Mouse (Mus musculus) cortical plate, adult 2 months (tissue): ENCODE results near the gene Ap1s1. TPM values are rescaled to one million over a fixed set of nuclear protein-coding genes. Genes with fewer than 3 reads are reported as not detected.

Source experiments
- H3K27ac ChIP-seq: fragments of 200-500 bp; 2 replicates; pipeline ENCODE4 v1.5.1; 2012; ENCODE audit warnings: low read length, control low read depth, inconsistent platforms; ENCODE audit not compliant: insufficient read depth
- H3K4me1 ChIP-seq: fragments of 200-500 bp; 2 replicates; pipeline ENCODE4 v1.6.1; 2011; ENCODE audit warnings: low read length; ENCODE audit not compliant: control insufficient read depth, insufficient read depth
- H3K4me3 ChIP-seq: fragments of 200-500 bp; 2 replicates; pipeline ENCODE4 v1.5.1; 2011; ENCODE audit warnings: mild to moderate bottlenecking, low read length, control low read depth; ENCODE audit not compliant: insufficient read depth
- CTCF ChIP-seq: fragments of 200-500 bp; IDR thresholded peaks from 2 replicates; pipeline ENCODE4 v1.5.1; 2011; ENCODE audit warnings: mild to moderate bottlenecking, control low read depth, low read length; ENCODE audit not compliant: insufficient read depth; ENCODE audit errors: extremely low read depth
- POLR2A ChIP-seq: fragments of 200-500 bp; IDR thresholded peaks from 2 replicates; pipeline ENCODE4 v1.6.1; 2011; ENCODE audit warnings: mild to moderate bottlenecking, low read length, control low read depth; ENCODE audit not compliant: insufficient read depth; ENCODE audit errors: extremely low read depth
- polyA plus RNA-seq: library from polyadenylated mRNA; depleted of rRNA; stranded (reverse); fragments of >200 nt; gene quantifications from 2 replicates; pipeline ENCODE4 v1.2.3, GENCODE M21; 2012

Ap1s1 gene
- polyA plus RNA-seq, 1 experiment = 311 TPM

DNA sequence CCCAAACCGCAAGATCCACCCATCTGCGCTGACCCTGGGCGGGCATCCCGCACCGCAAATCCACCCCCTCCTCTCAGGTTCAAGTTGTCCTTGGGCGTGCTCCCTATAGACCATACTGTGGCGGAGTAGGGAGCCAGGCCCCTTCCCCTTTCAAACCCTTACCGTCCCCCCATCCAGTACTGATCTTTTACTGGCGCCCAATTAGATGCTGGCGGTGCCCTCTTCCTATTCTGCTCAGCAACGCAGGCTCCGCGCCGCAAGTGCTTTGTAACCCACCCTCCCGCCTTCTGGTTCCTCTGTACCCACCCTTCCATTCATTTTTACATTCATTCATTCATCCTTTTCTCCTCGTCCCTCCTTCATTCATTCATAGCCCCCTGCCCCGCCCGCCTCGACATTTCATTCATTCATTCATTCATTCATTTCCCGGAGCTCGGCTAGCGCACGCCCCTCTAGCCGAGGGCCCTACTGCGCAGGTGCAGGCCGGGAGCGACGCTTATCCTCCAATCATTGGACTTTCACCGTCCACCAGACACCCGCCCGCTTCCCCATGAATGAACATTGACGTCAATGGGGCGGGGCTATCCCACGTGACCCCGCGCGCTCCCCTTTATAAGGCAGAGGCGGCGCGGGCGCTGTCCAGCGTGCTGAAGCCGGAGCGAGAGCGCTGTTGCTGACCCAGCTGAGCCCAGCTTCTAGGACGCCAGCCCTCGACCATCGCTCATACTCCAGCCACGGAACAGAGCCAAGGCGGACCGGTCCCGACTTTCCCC, 16.1 kb downstream of the Ap1s1 start:
- Histone ChIP-seq H3K27ac (peak overlapping the region; percentile 52; the same call in 1 of the 2 replicates), H3K4me3 (peak overlapping the region; percentile 76), H3K4me1 (no peaks in the 10 kb centered on the region)
- no peak for TF ChIP-seq CTCF
- TF ChIP-seq POLR2A = peak; percentile 99

DNA sequence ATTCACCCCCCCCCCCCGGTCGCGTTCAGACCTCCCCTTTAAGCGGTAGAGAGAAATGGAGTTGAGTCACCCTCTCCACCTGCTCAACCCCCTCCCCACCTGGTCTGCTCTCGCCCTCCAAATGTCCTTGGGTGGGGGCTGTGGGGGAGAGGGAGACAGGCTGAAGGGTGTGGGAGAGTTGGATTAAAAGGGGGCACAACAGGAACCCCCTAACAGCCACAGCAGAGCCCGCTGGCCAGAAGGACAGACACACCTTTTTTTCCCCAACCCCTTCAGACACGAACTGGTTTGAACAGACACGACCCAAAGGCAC, 16.7 kb downstream of the Ap1s1 start:
- no peak overlapping the region for H3K27ac ChIP-seq
- TF ChIP-seq POLR2A (no peak), CTCF (no peak)
- H3K4me1 ChIP-seq = no peaks in the 10 kb centered on the region
- H3K4me3 ChIP-seq = peak overlapping the region; percentile 76

DNA sequence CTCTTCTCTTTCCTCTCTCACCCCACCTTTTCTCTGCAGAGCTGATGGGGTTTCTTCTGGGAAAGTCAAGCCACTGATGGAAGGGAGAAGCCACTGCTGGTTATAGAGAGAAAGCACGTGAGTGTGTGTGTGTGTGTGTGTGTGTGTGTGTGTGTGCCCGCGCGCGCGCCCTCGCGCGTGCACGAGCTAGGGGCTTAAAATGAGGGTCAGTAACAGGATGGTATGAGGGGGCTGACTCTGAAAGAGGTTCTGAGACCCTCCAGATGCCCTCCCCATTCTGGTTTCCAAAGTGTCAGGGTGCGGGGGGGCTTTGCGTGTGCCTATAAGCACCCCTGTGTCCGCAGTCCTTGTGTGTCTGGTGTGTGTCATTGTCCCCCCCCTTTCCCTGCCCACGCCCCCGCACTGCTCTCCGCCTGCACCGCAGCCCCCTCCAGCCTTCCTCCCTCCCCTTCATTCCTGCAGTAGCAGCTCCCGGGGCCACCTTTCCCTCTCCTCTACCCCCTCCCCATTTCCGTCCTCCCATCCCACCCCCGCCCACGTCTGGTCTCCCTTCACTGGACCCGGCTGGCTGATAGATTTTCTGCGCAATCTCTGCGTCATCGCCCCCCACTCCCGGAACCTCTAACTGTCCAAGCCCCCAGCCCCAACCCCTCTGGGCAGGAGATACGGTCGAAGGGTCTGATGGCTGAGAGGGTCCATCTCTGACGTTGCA, 17.2 kb downstream of the Ap1s1 start:
- no peak overlapping the region for H3K27ac ChIP-seq
- H3K4me1 ChIP-seq = no peaks in the 10 kb centered on the region
- peak overlapping the region; percentile 76; the same call in 1 of the 2 replicates for H3K4me3 ChIP-seq
- TF ChIP-seq CTCF = no peak
- TF ChIP-seq POLR2A = 0 out of 2 replicates have a peak, but pooled peaks have one; percentile 12

DNA sequence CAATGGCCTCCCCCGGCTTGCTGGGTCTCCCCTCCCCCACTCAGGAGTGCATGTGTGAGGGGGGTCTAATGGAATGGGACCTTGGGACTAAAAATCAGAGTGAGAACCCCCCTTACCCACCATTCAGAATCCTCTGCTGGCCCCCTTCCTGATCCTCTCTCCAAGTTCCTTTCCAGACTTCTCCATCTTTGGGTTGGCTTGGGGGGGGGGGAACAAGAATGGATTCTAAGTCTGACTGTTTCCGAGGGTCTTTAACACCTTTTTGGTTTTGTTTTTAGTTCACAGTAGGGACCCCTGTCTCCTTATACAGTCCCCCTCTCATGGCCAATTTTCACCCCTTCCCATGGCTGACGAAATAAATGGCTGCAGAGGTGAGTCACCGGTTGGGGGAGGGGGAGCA, 19.8 kb downstream of the Ap1s1 start, which contains the start of gene Vgf:
TSS of gene Vgf (plus strand) at position 301 of the 400 bp plus-strand sequence.
- no peaks in the 10 kb centered on the region for H3K4me1 ChIP-seq
- H3K4me3 ChIP-seq = peak within 1 kb of the TSS; percentile 30
- TF ChIP-seq POLR2A (no peak), CTCF (no peak)
- no peak within 1 kb of the TSS for H3K27ac ChIP-seq

DNA sequence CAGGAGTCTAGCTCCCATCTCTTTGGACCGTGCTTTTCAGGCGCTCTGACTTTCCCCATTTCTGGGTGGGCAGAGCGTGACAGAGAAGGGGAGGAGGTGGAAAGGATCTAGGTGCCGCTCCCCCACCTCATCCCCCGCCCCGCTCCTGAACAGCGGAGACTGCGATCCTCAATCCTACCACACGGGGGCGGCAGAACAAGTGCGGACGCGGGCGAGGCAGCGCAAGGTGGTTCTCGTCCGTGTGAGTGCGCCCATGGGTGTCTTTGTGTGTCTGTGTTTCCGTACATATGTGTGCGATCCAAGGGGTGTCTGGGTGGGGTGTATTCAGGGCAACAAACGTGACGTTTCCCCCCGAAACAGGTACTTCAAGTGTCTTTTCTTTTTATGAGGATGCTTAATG, 20.8 kb downstream of the Ap1s1 start:
- H3K4me1 ChIP-seq = no peaks in the 10 kb centered on the region
- TF ChIP-seq POLR2A (no peak), CTCF (peak; percentile 80)
- no peak overlapping the region for H3K27ac ChIP-seq
- H3K4me3 ChIP-seq = peak overlapping the region; percentile 30

DNA sequence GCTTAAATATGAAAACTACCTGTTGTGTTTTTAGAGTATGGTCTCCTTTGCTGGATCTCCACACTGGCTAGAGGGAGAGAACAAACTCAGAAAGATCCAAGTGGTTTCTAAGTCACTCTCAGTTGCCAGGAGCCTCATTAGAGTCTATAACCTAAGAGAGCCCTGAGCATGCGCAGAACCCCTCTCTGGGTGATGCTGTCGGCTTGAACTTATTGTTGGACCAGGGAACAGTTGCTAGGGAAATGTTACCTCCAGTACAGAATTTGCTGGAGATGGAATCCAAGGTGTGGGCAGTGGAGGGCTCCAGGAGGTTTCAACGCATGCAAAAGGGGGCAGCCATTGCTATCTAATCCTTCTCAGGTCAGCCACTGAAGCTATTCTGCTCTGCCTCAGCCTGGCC, 21.6 kb downstream of the Ap1s1 start:
- TF ChIP-seq POLR2A (no peak), CTCF (no peak)
- Histone ChIP-seq H3K4me3 (no peak overlapping the region), H3K4me1 (no peaks in the 10 kb centered on the region), H3K27ac (no peak overlapping the region)

DNA sequence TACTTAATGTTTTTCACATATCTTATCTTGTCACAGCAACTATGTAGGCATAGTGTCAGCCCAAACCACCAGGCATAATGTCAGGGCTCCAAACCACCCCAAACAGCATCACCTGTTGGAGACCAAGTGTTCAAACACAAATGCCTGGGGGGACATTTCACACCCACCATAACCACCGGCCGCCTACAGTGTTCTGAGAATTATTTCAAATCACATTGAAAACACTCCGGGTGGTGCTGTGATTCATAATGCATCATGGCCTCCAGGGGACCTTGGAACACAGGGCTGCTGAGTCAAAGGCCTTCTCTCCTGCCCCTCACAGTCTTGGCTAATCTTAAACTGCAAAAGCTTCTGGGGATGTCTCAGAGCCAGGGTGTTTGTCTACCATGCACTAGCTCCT, 30.0 kb downstream of the Ap1s1 start:
- H3K27ac ChIP-seq = no peak overlapping the region
- no peak overlapping the region for H3K4me3 ChIP-seq
- TF ChIP-seq CTCF (no peak), POLR2A (no peak)
- no peaks in the 10 kb centered on the region for H3K4me1 ChIP-seq

DNA sequence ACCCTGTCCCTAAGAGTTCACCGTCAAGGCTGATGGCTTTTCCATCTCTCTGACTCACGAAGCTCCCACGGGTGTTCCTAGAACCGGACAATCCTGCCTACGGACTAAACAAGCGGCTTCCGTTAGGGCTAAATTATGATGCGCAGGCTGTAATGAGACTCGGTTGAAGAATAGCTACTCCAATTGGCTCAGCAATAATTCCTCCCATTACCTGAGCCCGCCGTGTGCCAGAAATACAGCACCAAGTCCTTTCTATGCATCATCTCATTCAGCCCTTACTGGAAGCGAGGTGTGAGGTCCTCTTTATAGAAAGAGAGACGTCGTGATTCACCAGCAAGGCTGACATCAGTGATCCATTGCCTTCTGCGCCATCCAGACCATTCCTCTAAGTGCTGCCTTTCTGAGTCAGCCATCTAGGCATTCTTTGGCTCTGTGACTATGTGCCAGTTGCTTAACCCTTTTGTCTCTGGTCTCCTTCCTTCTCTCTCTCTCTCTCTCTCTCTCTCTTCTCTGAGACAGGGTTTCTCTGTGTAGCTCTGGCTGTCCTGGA, 33.5 kb downstream of the Ap1s1 start:
- H3K4me1 ChIP-seq = no peaks in the 10 kb centered on the region
- TF ChIP-seq CTCF = no peak
- no peak for TF ChIP-seq POLR2A
- H3K27ac ChIP-seq = no peak overlapping the region
- no peak overlapping the region for H3K4me3 ChIP-seq

DNA sequence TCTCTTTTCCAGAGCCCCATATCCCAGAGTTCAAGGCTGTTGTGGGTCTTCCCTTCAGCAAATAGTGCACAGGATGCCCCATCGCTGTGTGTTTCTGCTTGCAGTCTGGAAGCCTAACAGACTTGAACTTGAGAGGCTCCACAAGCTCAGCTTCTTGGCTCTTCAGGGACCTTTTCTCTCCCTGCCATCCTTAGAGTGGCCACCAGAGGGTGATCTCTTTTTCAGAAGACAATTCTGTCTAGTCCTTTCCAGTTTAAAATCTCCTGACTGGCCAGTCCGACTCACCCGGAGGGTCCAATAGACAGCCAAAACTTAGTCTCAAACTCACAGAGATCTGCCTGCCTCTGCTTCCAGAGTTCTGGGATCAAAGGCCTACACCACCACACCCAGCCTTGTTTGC, 35.9 kb downstream of the Ap1s1 start:
- H3K4me3 ChIP-seq = no peak overlapping the region
- H3K4me1 ChIP-seq = no peaks in the 10 kb centered on the region
- TF ChIP-seq CTCF = peak; percentile 44
- TF ChIP-seq POLR2A = no peak
- H3K27ac ChIP-seq = no peak overlapping the region
